Mouse (Mus musculus) lung, postnatal 10 days (tissue): ENCODE data around the gene Iqcf1.

Experiments
- DNase-seq: peaks from one replicate; pipeline ENCODE4 v3.0.0; 2021

The Iqcf1 gene

GRCm38 (mm10) chr9:106499667-106500066 lies at the start of gene Iqcf1:
Gene Iqcf1, plus strand, starts transcription at chr9:106499967.
- no peak for DNase-seq

- peak; percentile 68 for DNase-seq
Observed at GRCm38 (mm10) chr9:106450661-106451060, 49.1 kb upstream of the Iqcf1 start.

GRCm38 (mm10) chr9:106451298-106451697 lies 48.5 kb upstream of the Iqcf1 start:
- no peak for DNase-seq

GRCm38 (mm10) chr9:106451899-106452298 lies 47.9 kb upstream of the Iqcf1 start:
- no peak for DNase-seq

- no peak for DNase-seq
Observed at GRCm38 (mm10) chr9:106452351-106452750, 47.4 kb upstream of the Iqcf1 start.

GRCm38 (mm10) chr9:106452821-106453220 lies 46.9 kb upstream of the Iqcf1 start:
- DNase-seq = peak; percentile 54

GRCm38 (mm10) chr9:106453271-106454070 lies 46.3 kb upstream of the Iqcf1 start, which contains the start of gene Pcbp4:
Gene Pcbp4, plus strand, starts transcription at chr9:106453291.
- peak; percentile 74 for DNase-seq

GRCm38 (mm10) chr9:106454071-106454761 lies 45.6 kb upstream of the Iqcf1 start:
- no peak for DNase-seq

- no peak for DNase-seq
Observed at GRCm38 (mm10) chr9:106454888-106455681, 44.7 kb upstream of the Iqcf1 start.

GRCm38 (mm10) chr9:106456325-106457162 lies 43.2 kb upstream of the Iqcf1 start:
- DNase-seq = peak; percentile 43

- DNase-seq = no peak
Observed at GRCm38 (mm10) chr9:106457163-106457559, 42.6 kb upstream of the Iqcf1 start.

- no peak for DNase-seq
Observed at GRCm38 (mm10) chr9:106457920-106458319, 41.8 kb upstream of the Iqcf1 start.

- no peak for DNase-seq
Observed at GRCm38 (mm10) chr9:106459946-106460345, 39.8 kb upstream of the Iqcf1 start.

- DNase-seq = no peak
Observed at GRCm38 (mm10) chr9:106460401-106461025, 39.3 kb upstream of the Iqcf1 start.

- no peak for DNase-seq
Observed at GRCm38 (mm10) chr9:106461026-106461415, 38.7 kb upstream of the Iqcf1 start.

- DNase-seq = no peak
Observed at GRCm38 (mm10) chr9:106461641-106462429, 37.9 kb upstream of the Iqcf1 start.

- no peak for DNase-seq
Observed at GRCm38 (mm10) chr9:106462430-106462800, 37.4 kb upstream of the Iqcf1 start.

- DNase-seq = no peak
Observed at GRCm38 (mm10) chr9:106463122-106464063, 36.4 kb upstream of the Iqcf1 start.

- peak; percentile 67 for DNase-seq
Observed at GRCm38 (mm10) chr9:106464751-106465541, 34.8 kb upstream of the Iqcf1 start.
